In the genomic region with DNA sequence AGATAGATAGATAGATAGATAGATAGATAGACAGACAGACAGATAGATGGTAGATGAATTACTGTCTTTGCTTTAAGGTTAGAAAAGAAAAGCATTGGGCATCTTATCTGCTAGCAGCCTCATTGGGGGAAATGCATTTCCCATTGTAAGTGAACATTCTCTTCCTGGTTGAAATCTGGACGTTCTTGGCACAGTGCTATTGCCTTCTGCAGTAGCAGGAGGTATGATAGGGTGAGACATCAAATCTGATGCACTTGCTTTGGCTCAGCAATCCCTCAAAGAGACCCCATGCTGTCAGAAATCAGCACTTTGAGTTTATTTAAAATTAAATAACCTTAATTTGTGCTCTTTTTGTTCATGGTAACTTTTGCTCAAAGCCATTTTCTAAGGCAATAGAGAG, we compare ENCODE assay signal across 20 mouse cellular contexts.
DNase-seq lines count a peak whose midpoint lies in the region; ATAC-seq and TF ChIP-seq lines count a peak whose summit lies in the region.
"Had no signal": no experiment of that assay in that cellular context is flagged by ENCODE, and none has a peak within 500 bp of the region (broad histone marks: within the 10 kb centered on the region; RNA-seq: fewer than 3 reads in every experiment).

No protein-coding gene starts in this region.

- 0 out of 2 replicates have a peak overlapping the region, but pooled peaks have one; percentile 50 for H3K27ac ChIP-seq in forebrain, embryonic 15.5 days (replicated peaks)
- no peak overlapping the region for H3K27ac ChIP-seq in forebrain, embryonic 11.5 days (ENCODE audit: low read depth, low read length)
- peak overlapping the region; percentile 84 for H3K27ac ChIP-seq in layer of hippocampus, adult 2 months
- H3K27ac ChIP-seq: heart, embryonic 15.5 days; hindbrain, embryonic 10.5 days; hindbrain, embryonic 13.5 days; intestine, embryonic 15.5 days had no signal

- H3K4me1 ChIP-seq in forebrain, embryonic 15.5 days, result no peaks in the 10 kb centered on the region
- H3K4me1 ChIP-seq in forebrain, embryonic 11.5 days (replicated peaks; ENCODE audit: control insufficient read depth, insufficient read depth, low read length), result no peaks in the 10 kb centered on the region
- H3K4me1 ChIP-seq: hindbrain, embryonic 10.5 days; hindbrain, embryonic 13.5 days; intestine, embryonic 15.5 days had no signal

- H3K4me3 ChIP-seq in forebrain, embryonic 15.5 days, result no peak overlapping the region
- H3K4me3 ChIP-seq in forebrain, embryonic 11.5 days (ENCODE audit: low read depth, low read length), result no peak overlapping the region
- H3K4me3 ChIP-seq in layer of hippocampus, adult 2 months, result no peak overlapping the region
- H3K4me3 ChIP-seq: heart, embryonic 12.5 days; heart, embryonic 15.5 days; hindbrain, embryonic 10.5 days; hindbrain, embryonic 13.5 days; intestine, embryonic 15.5 days had no signal

- TF ChIP-seq CTCF in layer of hippocampus, adult 2 months (conservative IDR thresholded peaks at IDR 0.05), result no peak

- H3K36me3 ChIP-seq in forebrain, embryonic 15.5 days, result no peaks in the 10 kb centered on the region
- H3K36me3 ChIP-seq in forebrain, embryonic 11.5 days (ENCODE audit: control insufficient read depth, insufficient read depth, low read length), result no peaks in the 10 kb centered on the region
- H3K36me3 ChIP-seq: G1E; hindbrain, embryonic 10.5 days; hindbrain, embryonic 13.5 days; intestine, embryonic 15.5 days had no signal

- no peaks in the 10 kb centered on the region for H3K9me3 ChIP-seq in forebrain, embryonic 15.5 days
- no peaks in the 10 kb centered on the region for H3K9me3 ChIP-seq in forebrain, embryonic 11.5 days (ENCODE audit: control insufficient read depth, low read length)
- H3K9me3 ChIP-seq: heart, embryonic 12.5 days; heart, embryonic 15.5 days; hindbrain, embryonic 13.5 days; intestine, embryonic 15.5 days had no signal

- H3K27me3 ChIP-seq in forebrain, embryonic 15.5 days, result no peaks in the 10 kb centered on the region
- no peaks in the 10 kb centered on the region for H3K27me3 ChIP-seq in forebrain, embryonic 11.5 days (ENCODE audit: control insufficient read depth, insufficient read depth, low read length)
- H3K27me3 ChIP-seq: heart, embryonic 12.5 days; heart, embryonic 15.5 days; hindbrain, embryonic 13.5 days; intestine, embryonic 15.5 days had no signal

- no peak overlapping the region for H3K9ac ChIP-seq in forebrain, embryonic 15.5 days (replicated peaks)
- H3K9ac ChIP-seq in forebrain, embryonic 11.5 days (ENCODE audit: low read length), result no peak overlapping the region
- H3K9ac ChIP-seq: heart, embryonic 12.5 days; heart, embryonic 15.5 days; hindbrain, embryonic 13.5 days; intestine, embryonic 15.5 days had no signal

- 50% methylated on average over 1 of the region's 1 CpGs for WGBS in forebrain, embryonic 15.5 days
- WGBS in forebrain, embryonic 11.5 days, result 57% methylated on average over 1 of the region's 1 CpGs

- no peak for DNase-seq in forebrain, embryonic 11.5 days (ENCODE audit: low spot score)
- peak; percentile 57 for DNase-seq in layer of hippocampus, adult 11-12 months (ENCODE audit: low spot score)
- no peak for DNase-seq in layer of hippocampus, adult 9-10 months (ENCODE audit: low spot score)
- peak; percentile 65 to 70 for DNase-seq in layer of hippocampus, adult 2 months (ENCODE audit: low spot score in 2 of 2)
- no peak for DNase-seq in right cerebral cortex, postnatal 25 days
- no peak for DNase-seq in kidney, adult 18-20 months
- DNase-seq: B cell, adult 2 months; gastrocnemius, postnatal 25 days; heart, adult 18-20 months; heart, postnatal 10 days; heart, postnatal 36 days had no signal

- peak; percentile 68; the same call in 1 of the 2 replicates for ATAC-seq in forebrain, embryonic 15.5 days (replicated peaks)
- no peak for ATAC-seq in forebrain, embryonic 11.5 days (replicated peaks; ENCODE audit: low FRiP score)
- ATAC-seq: hindbrain, embryonic 16.5 days; intestine, embryonic 15.5 days; Patski had no signal

- H3K4me2 ChIP-seq in forebrain, embryonic 15.5 days (replicated peaks), result no peak overlapping the region
- H3K4me2 ChIP-seq in forebrain, embryonic 11.5 days (ENCODE audit: low read depth, low read length, severe bottlenecking), result no peak overlapping the region
- H3K4me2 ChIP-seq: heart, embryonic 12.5 days; heart, embryonic 15.5 days; hindbrain, embryonic 13.5 days; intestine, embryonic 15.5 days had no signal

Comparison
In these comparisons a context has a peak if more than half of its experiments do, and no peak if none do; other contexts are left out.
1. DNase-seq: peak in layer of hippocampus, adult 11-12 months (single experiment) and layer of hippocampus, adult 2 months (2 of 2); none in forebrain, embryonic 11.5 days (single experiment), layer of hippocampus, adult 9-10 months (single experiment), right cerebral cortex, postnatal 25 days (single experiment) and kidney, adult 18-20 months (single experiment).